Mouse (Mus musculus) lung, embryonic 14.5 days (tissue): Measurements from ENCODE around the gene Gm10188. TPM values are rescaled to one million over a fixed set of nuclear protein-coding genes. Genes with fewer than 3 reads are reported as not detected.

Experiments
- ATAC-seq: fragments of 200-750 bp; cut with Nextera tagmentation; 2 replicates; pipeline ENCODE4 v1.8.0; 2017; ENCODE audit warnings: mild to moderate bottlenecking, moderate TSS enrichment, moderate library complexity; ENCODE audit not compliant: insufficient read depth
- DNase-seq: peaks from one replicate; pipeline ENCODE4 v3.0.0-alpha.2; 2015
- H3K27ac ChIP-seq: fragments of 300-500 bp; sonication (generic); 2 replicates; pipeline ENCODE4 v1.5.1; 2014; ENCODE audit warnings: low read depth, mild to moderate bottlenecking, moderate library complexity
- H3K27me3 ChIP-seq: fragments of 300-500 bp; sonication (generic); 2 replicates; pipeline ENCODE4 v1.6.1; 2014; ENCODE audit warnings: low read length, control low read depth; ENCODE audit not compliant: insufficient read depth
- H3K36me3 ChIP-seq: fragments of 300-500 bp; sonication (generic); 2 replicates; pipeline ENCODE4 v1.6.1; 2014; ENCODE audit warnings: control low read depth; ENCODE audit not compliant: insufficient read depth
- H3K4me1 ChIP-seq: fragments of 300-500 bp; sonication (generic); 2 replicates; pipeline ENCODE4 v1.6.1; 2014; ENCODE audit warnings: antibody characterized with exemption, control low read depth; ENCODE audit not compliant: insufficient read depth
- H3K4me2 ChIP-seq: fragments of 300-500 bp; sonication (generic); 2 replicates; pipeline ENCODE4 v1.6.1; 2014; ENCODE audit warnings: mild to moderate bottlenecking
- H3K4me3 ChIP-seq: fragments of 300-500 bp; sonication (generic); 2 replicates; pipeline ENCODE4 v1.5.1; 2014; ENCODE audit warnings: low read depth, low read length
- H3K9ac ChIP-seq: fragments of 300-500 bp; sonication (generic); 2 replicates; pipeline ENCODE4 v1.6.1; 2014
- H3K9me3 ChIP-seq: fragments of 300-500 bp; sonication (generic); 2 replicates; pipeline ENCODE4 v1.6.1; 2016; ENCODE audit warnings: low read depth, low read length, control low read depth
- CTCF ChIP-seq: IDR thresholded peaks from 2 replicates; pipeline ENCODE4 v1.5.1; 2016; ENCODE audit warnings: antibody characterized with exemption, low read depth
- WGBS: fragments of 180-500 bp; shearing (Covaris S2); extraction: QIAGEN DNeasy Blood & Tissue Kit; methylation state at CpG from one replicate; pipeline ENCODE4 v1.1.7; 2014; 5-methylcytosine and 5-hydroxymethylcytosine counted together
- polyA plus RNA-seq: library from polyadenylated mRNA; unstranded; fragments of >200 nt; fragmentation: Nextera tagmentation; extraction: Ambion mirVana; gene quantifications from 2 replicates; pipeline ENCODE4 v1.2.1, GENCODE M21; 2014

Gene Gm10188
- polyA plus RNA-seq, 1 experiment from 2014 or later, result not detected

DNA sequence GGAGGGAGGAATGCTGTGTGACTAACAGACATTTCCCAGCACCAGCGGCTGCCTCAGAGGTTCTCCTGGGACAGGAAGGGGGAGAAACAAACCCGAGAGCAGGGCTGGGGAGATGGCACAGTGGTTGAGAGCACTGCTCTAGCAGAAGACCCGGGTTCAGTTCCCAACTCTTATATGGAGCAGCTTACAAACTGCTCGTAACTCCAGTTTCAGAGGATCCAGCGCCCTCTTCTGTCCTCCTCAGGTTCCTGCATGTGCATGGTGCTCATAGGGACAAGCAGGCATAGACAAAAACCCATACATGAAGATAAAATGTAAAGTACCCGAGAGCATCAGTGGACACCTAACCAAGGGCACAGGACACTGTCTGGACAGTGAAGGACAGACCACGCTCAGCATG lies 18.6 kb downstream of the Gm10188 start:
- Histone ChIP-seq H3K36me3 (no peaks in the 10 kb centered on the region), H3K27ac (no peak overlapping the region), H3K27me3 (no peaks in the 10 kb centered on the region), H3K9me3 (no peaks in the 10 kb centered on the region), H3K9ac (no peak overlapping the region), H3K4me1 (peaks cover 7% of the 10 kb centered on the region; the same call in 1 of the 2 replicates), H3K4me2 (no peak overlapping the region), H3K4me3 (no peak overlapping the region)
- ATAC-seq, result no peak
- peak; percentile 68 for TF ChIP-seq CTCF
- 17% methylated on average over 7 of the region's 7 CpGs for WGBS
- DNase-seq, result peak; percentile 80

DNA sequence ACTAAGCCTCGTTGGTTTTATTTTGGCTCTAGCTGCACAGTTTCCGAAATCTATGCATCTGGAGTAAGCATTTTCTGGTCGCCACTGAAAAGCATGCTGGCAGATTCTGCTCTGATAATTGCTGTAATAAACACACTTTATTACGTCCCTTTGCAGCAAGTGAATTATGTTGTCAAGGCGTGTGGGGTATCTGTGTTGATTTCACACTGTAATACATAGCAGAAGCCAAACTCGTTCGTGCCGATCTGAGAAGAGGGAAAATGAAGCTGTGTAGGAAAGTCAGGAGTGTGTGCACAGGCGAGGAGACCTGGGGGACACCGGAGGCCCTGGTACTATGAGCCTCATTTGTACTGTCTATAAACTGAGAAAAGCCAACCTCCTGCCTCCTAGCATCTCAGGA lies 20.2 kb downstream of the Gm10188 start:
- H3K9ac ChIP-seq, result no peak overlapping the region
- no peak overlapping the region for H3K27ac ChIP-seq
- no peak overlapping the region for H3K4me2 ChIP-seq
- TF ChIP-seq CTCF, result no peak
- no peaks in the 10 kb centered on the region for H3K36me3 ChIP-seq
- no peak overlapping the region for H3K4me3 ChIP-seq
- peaks cover 7% of the 10 kb centered on the region; the same call in 1 of the 2 replicates for H3K4me1 ChIP-seq
- DNase-seq (no peak), ATAC-seq (no peak)
- H3K9me3 ChIP-seq, result no peaks in the 10 kb centered on the region
- H3K27me3 ChIP-seq, result no peaks in the 10 kb centered on the region
- 66% methylated on average over 10 of the region's 10 CpGs for WGBS

DNA sequence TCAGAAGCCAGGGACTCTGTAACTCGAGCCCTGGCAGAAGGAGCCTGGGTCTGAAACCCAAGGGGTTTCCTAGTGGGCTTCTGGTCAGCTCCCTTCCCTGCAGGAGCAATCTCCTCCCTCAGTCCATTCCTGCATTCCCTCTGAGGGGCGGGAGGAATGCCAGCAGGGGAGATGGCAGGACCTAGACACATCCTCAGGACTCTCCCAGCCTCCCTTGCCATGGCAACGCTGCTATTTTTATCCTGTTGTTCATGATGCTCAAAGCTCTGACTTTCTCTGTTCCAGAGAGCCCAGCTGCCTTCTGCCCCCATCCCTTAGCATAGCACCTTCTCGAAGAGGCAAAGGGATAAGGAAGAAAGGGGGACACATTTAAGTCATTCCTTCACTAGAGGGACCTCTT lies 21.4 kb downstream of the Gm10188 start:
- Histone ChIP-seq H3K4me2 (no peak overlapping the region), H3K27ac (no peak overlapping the region), H3K4me1 (peaks cover 7% of the 10 kb centered on the region; the same call in 1 of the 2 replicates), H3K4me3 (no peak overlapping the region), H3K36me3 (no peaks in the 10 kb centered on the region), H3K9me3 (no peaks in the 10 kb centered on the region), H3K9ac (no peak overlapping the region), H3K27me3 (no peaks in the 10 kb centered on the region)
- DNase-seq (no peak), ATAC-seq (no peak)
- TF ChIP-seq CTCF, result no peak
- WGBS, result 10% methylated on average over 4 of the region's 4 CpGs

DNA sequence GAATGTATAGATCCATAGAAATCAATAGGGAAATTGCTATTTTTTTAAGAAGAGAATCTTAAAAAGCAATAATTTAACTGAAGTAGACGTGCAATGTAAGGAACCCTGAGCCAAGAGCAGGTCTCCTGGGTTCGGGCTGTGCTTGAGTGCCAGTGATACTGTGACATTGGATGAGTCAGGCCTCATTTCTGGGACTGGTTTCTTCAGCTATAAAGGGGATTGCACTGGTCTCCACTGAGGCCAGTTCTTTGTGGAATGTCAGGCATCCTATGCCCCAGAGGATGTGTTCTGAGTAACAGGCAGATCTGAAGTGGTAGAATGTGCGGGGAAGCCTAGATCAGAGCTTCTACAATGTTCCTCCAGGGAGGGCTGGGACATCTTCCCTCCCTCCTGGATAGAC lies 22.7 kb downstream of the Gm10188 start:
- DNase-seq (no peak), ATAC-seq (no peak)
- TF ChIP-seq CTCF, result no peak
- H3K9me3 ChIP-seq, result no peaks in the 10 kb centered on the region
- no peak overlapping the region for H3K4me2 ChIP-seq
- H3K27ac ChIP-seq, result no peak overlapping the region
- no peak overlapping the region for H3K9ac ChIP-seq
- H3K4me1 ChIP-seq, result peaks cover 4% of the 10 kb centered on the region; the same call in 1 of the 2 replicates
- H3K27me3 ChIP-seq, result no peaks in the 10 kb centered on the region
- 71% methylated on average over 3 of the region's 3 CpGs for WGBS
- H3K4me3 ChIP-seq, result no peak overlapping the region
- H3K36me3 ChIP-seq, result no peaks in the 10 kb centered on the region

DNA sequence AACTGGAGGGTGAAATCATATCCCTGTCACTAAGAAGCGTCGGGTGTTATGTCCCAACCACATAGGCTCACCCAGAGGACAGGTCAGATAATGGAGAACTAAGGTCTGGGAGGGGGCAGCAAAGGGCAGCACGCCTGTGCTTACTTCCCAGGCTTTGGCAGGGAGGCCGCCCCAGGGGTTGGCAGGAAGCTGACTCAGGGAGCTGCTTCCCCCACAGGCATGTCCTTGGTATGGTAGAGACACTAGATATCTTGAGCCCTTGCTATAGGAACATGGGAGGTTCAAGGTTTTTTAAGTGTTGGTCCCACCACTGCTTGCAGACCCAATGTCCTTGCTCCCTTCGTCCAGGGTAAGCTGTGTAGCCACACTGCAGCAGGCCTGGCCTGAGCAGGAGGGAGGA lies 23.6 kb downstream of the Gm10188 start:
- 41% methylated on average over 5 of the region's 5 CpGs for WGBS
- Histone ChIP-seq H3K27ac (no peak overlapping the region), H3K4me2 (no peak overlapping the region), H3K4me1 (no peaks in the 10 kb centered on the region), H3K9ac (no peak overlapping the region), H3K4me3 (no peak overlapping the region), H3K27me3 (no peaks in the 10 kb centered on the region), H3K9me3 (no peaks in the 10 kb centered on the region), H3K36me3 (no peaks in the 10 kb centered on the region)
- ATAC-seq, result no peak
- no peak for TF ChIP-seq CTCF
- no peak for DNase-seq

DNA sequence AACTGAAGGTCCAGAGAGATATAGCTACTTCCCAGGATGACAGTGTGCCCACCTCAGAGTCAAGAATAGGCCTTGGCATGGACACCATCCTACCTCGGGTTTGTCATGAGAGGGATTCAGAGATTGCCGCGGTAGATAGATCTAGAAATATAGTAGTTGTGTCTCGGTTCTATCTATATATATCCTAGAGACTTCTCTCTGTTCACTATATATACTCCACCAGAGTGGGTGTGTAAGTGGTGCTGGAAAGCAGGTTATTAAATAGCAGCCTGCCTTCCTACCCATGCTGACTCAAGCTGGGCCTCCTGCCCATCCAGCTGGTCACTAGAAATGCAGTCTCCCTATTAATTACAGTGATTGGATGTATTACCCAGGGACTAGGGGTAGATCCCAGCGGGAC lies 26.8 kb downstream of the Gm10188 start:
- H3K36me3 ChIP-seq, result no peaks in the 10 kb centered on the region
- H3K9me3 ChIP-seq, result no peaks in the 10 kb centered on the region
- no peak for DNase-seq
- no peak for TF ChIP-seq CTCF
- peaks cover 4% of the 10 kb centered on the region; the same call in 1 of the 2 replicates for H3K4me1 ChIP-seq
- 87% methylated on average over 5 of the region's 5 CpGs for WGBS
- no peak overlapping the region for H3K4me3 ChIP-seq
- no peaks in the 10 kb centered on the region; the same call in 1 of the 2 replicates for H3K27me3 ChIP-seq
- H3K9ac ChIP-seq, result no peak overlapping the region
- H3K27ac ChIP-seq, result no peak overlapping the region
- ATAC-seq, result no peak
- no peak overlapping the region for H3K4me2 ChIP-seq

DNA sequence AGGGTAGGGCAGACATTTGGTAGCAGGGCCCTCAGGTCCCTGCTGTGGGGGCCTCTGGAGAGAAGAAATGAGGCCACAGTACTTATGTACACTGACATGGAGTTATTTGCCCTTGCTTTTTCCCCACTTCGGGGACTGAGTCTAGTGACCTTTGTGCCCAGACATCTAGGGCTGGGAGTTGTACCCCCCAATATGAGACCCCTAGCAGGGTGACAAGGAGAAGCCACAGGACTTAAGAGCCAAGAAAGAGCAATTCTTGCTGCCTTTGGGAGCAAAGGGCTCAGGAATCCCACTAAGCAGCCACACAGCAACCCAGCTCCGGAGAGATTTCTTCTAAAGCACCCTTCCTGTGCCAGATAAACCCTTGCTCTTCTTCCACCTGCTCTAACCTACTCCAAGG lies 27.6 kb downstream of the Gm10188 start:
- Histone ChIP-seq H3K4me2 (no peak overlapping the region), H3K27me3 (no peaks in the 10 kb centered on the region; the same call in 1 of the 2 replicates), H3K4me3 (no peak overlapping the region), H3K9me3 (no peaks in the 10 kb centered on the region), H3K4me1 (peaks cover 4% of the 10 kb centered on the region; the same call in 1 of the 2 replicates), H3K36me3 (no peaks in the 10 kb centered on the region), H3K27ac (peak overlapping the region; percentile 50; the same call in 1 of the 2 replicates), H3K9ac (no peak overlapping the region)
- ATAC-seq (no peak), DNase-seq (no peak)
- whole genome bisulfite sequencing, result 37% methylated on average over 2 of the region's 2 CpGs
- no peak for TF ChIP-seq CTCF

DNA sequence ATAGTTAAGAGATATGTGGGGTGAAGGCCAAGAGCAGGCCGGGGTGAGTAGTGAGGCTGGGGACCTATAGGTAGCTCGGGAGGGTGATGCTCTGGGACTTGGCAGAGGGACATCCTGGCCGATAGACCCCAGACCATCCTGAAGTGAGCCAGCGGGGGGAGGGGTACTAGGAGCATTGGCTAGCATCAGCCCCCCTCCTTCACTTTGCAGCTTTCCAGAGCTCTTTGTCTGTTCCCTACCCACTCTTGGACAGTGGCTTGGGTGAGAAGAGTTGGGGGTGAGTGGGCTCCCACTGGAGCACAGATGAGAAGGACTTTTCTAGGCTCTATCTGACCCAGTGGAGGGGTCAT lies 28.1 kb downstream of the Gm10188 start:
- 29% methylated on average over 4 of the region's 4 CpGs for WGBS
- Histone ChIP-seq H3K36me3 (no peaks in the 10 kb centered on the region), H3K27ac (peak overlapping the region; percentile 50; the same call in 1 of the 2 replicates)

More for the DNA sequence above, 28.1 kb downstream of the Gm10188 start:
- no peak overlapping the region for H3K4me2 ChIP-seq
- H3K4me3 ChIP-seq, result no peak overlapping the region
- ATAC-seq, result no peak
- peaks cover 4% of the 10 kb centered on the region; the same call in 1 of the 2 replicates for H3K4me1 ChIP-seq
- no peak overlapping the region for H3K9ac ChIP-seq
- H3K9me3 ChIP-seq, result no peaks in the 10 kb centered on the region
- DNase-seq, result no peak
- TF ChIP-seq CTCF, result no peak
- H3K27me3 ChIP-seq, result no peaks in the 10 kb centered on the region; the same call in 1 of the 2 replicates
